Mouse (Mus musculus): ENCODE measurements around the gene Sprr2f. TPM values are rescaled to one million over a fixed set of nuclear protein-coding genes. Genes with fewer than 3 reads are reported as not detected.

Gene Sprr2f
- not detected in 2 replicates for polyA plus RNA-seq (2015; fragmentation: Nextera tagmentation; extraction: Ambion mirVana)

- Histone ChIP-seq H3K27me3 (replicated peaks; ENCODE audit: insufficient read depth, low read length) (no peaks in the 10 kb centered on the region), H3K4me2 (replicated peaks; ENCODE audit: low read depth, low read length) (no peak within 1 kb of the TSS), H3K27ac (ENCODE audit: low read length) (no peak within 1 kb of the TSS), H3K4me1 (ENCODE audit: insufficient read depth, low read depth, low read length) (no peaks in the 10 kb centered on the region), H3K36me3 (ENCODE audit: insufficient read depth, low read length) (no peaks in the 10 kb centered on the region), H3K9me3 (ENCODE audit: low read length) (no peaks in the 10 kb centered on the region), H3K9ac (replicated peaks; ENCODE audit: low read depth) (no peak within 1 kb of the TSS), H3K4me3 (ENCODE audit: low read depth, low read length) (no peak within 1 kb of the TSS)
- TF ChIP-seq EP300 (IDR thresholded peaks at IDR 0.05) (no peak), CTCF (IDR thresholded peaks at IDR 0.05) (no peak)
- DNase-seq (ENCODE audit: low spot score) (no peak), ATAC-seq (no peak)
- WGBS, result 60% methylated on average over 3 of the region's 3 CpGs
Measured at GRCm38 (mm10) chr3:92364887-92365286, at the start of gene Sprr2f. Sprr2f (plus strand) TSS chr3:92365187.

- Histone ChIP-seq H3K4me2 (replicated peaks; ENCODE audit: low read depth, low read length) (no peak within 1 kb of the TSS), H3K4me3 (ENCODE audit: low read depth, low read length) (no peak within 1 kb of the TSS), H3K4me1 (ENCODE audit: insufficient read depth, low read depth, low read length) (no peaks in the 10 kb centered on the region), H3K36me3 (ENCODE audit: insufficient read depth, low read length) (no peaks in the 10 kb centered on the region), H3K27ac (ENCODE audit: low read length) (no peak within 1 kb of the TSS), H3K27me3 (replicated peaks; ENCODE audit: insufficient read depth, low read length) (no peaks in the 10 kb centered on the region), H3K9me3 (ENCODE audit: low read length) (no peaks in the 10 kb centered on the region), H3K9ac (replicated peaks; ENCODE audit: low read depth) (no peak within 1 kb of the TSS)
- no peak for TF ChIP-seq EP300 (IDR thresholded peaks at IDR 0.05)
- 76% methylated on average over 2 of the region's 2 CpGs for WGBS
- ATAC-seq (no peak), DNase-seq (ENCODE audit: low spot score) (no peak)
Measured at GRCm38 (mm10) chr3:92316320-92316719, 48.7 kb upstream of the Sprr2f start, which contains the start of gene Sprr2b. Sprr2b (plus strand) TSS chr3:92316620.

DNA sequence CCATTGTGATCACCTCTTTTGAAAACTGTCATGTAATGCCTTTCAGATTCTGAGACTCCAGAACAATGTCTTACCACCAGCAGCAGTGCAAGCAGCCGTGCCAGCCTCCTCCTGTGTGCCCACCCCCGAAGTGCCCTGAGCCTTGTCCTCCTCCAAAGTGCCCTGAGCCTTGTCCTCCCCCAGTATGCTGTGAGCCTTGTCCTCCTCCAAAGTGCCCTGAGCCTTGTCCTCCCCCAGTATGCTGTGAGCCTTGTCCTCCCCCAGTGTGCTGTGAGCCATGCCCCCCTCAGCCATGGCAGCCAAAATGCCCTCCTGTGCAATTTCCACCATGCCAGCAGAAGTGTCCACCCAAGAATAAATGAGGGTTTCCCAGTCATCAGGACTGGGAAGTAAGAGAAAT, 47.6 kb upstream of the Sprr2f start:
- WGBS, result 65% methylated on average over 2 of the region's 2 CpGs

DNA sequence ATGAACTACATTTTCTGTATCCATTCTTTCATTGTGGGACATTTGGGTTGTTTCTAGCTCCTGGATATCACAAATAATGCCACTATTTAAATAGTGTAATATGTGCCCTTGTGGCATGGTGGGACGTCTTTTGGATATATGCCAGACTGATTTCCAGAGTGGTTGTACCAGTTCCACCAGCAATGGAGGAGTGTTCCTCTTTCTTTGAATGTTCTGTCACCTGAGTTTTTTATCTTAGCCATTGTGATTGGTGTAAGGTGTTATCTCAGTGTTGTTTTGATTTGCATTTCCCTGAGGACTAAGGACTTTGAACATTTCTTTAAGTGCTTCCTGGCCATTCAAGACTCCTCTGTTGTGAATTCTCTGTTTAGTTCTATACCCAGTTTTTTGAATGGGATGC, 28.7 kb upstream of the Sprr2f start:
- Histone ChIP-seq H3K9me3 (ENCODE audit: low read length) (no peaks in the 10 kb centered on the region), H3K4me1 (ENCODE audit: insufficient read depth, low read depth, low read length) (no peaks in the 10 kb centered on the region), H3K9ac (replicated peaks; ENCODE audit: low read depth) (no peak overlapping the region), H3K4me2 (replicated peaks; ENCODE audit: low read depth, low read length) (no peak overlapping the region), H3K27ac (ENCODE audit: low read length) (no peak overlapping the region), H3K27me3 (replicated peaks; ENCODE audit: insufficient read depth, low read length) (no peaks in the 10 kb centered on the region), H3K4me3 (ENCODE audit: low read depth, low read length) (no peak overlapping the region), H3K36me3 (ENCODE audit: insufficient read depth, low read length) (no peaks in the 10 kb centered on the region)
- no peak for TF ChIP-seq CTCF (IDR thresholded peaks at IDR 0.05)
- TF ChIP-seq EP300 (IDR thresholded peaks at IDR 0.05), result no peak
- WGBS, result 48% methylated on average over 1 of the region's 1 CpGs
- DNase-seq (ENCODE audit: low spot score) (no peak), ATAC-seq (no peak)

More for the DNA sequence above, 47.6 kb upstream of the Sprr2f start:
- Histone ChIP-seq H3K27ac (ENCODE audit: low read length) (no peak overlapping the region), H3K4me2 (replicated peaks; ENCODE audit: low read depth, low read length) (no peak overlapping the region), H3K27me3 (replicated peaks; ENCODE audit: insufficient read depth, low read length) (no peaks in the 10 kb centered on the region), H3K9me3 (ENCODE audit: low read length) (no peaks in the 10 kb centered on the region), H3K36me3 (ENCODE audit: insufficient read depth, low read length) (no peaks in the 10 kb centered on the region), H3K4me1 (ENCODE audit: insufficient read depth, low read depth, low read length) (no peaks in the 10 kb centered on the region), H3K9ac (replicated peaks; ENCODE audit: low read depth) (no peak overlapping the region), H3K4me3 (ENCODE audit: low read depth, low read length) (no peak overlapping the region)
- no peak for DNase-seq (ENCODE audit: low spot score)
- no peak for ATAC-seq
- TF ChIP-seq CTCF (IDR thresholded peaks at IDR 0.05), result no peak
- TF ChIP-seq EP300 (IDR thresholded peaks at IDR 0.05), result no peak

- Histone ChIP-seq H3K9ac (replicated peaks; ENCODE audit: low read depth) (no peak within 1 kb of the TSS), H3K4me3 (ENCODE audit: low read depth, low read length) (no peak within 1 kb of the TSS), H3K27ac (ENCODE audit: low read length) (no peak within 1 kb of the TSS), H3K36me3 (ENCODE audit: insufficient read depth, low read length) (no peaks in the 10 kb centered on the region), H3K9me3 (ENCODE audit: low read length) (no peaks in the 10 kb centered on the region), H3K27me3 (replicated peaks; ENCODE audit: insufficient read depth, low read length) (no peaks in the 10 kb centered on the region), H3K4me2 (replicated peaks; ENCODE audit: low read depth, low read length) (no peak within 1 kb of the TSS), H3K4me1 (ENCODE audit: insufficient read depth, low read depth, low read length) (no peaks in the 10 kb centered on the region)
- DNase-seq (ENCODE audit: low spot score) (no peak), ATAC-seq (no peak)
- TF ChIP-seq EP300 (IDR thresholded peaks at IDR 0.05), result no peak
- no peak for TF ChIP-seq CTCF (IDR thresholded peaks at IDR 0.05)
- 77% methylated on average over 5 of the region's 5 CpGs for WGBS
Measured at GRCm38 (mm10) chr3:92338840-92339239, 26.1 kb upstream of the Sprr2f start, which contains the start of gene Sprr2d. Sprr2d (plus strand) TSS chr3:92339140.

- Histone ChIP-seq H3K4me3 (ENCODE audit: low read depth, low read length) (no peak within 1 kb of the TSS), H3K4me1 (ENCODE audit: insufficient read depth, low read depth, low read length) (no peaks in the 10 kb centered on the region), H3K4me2 (replicated peaks; ENCODE audit: low read depth, low read length) (no peak within 1 kb of the TSS), H3K9me3 (ENCODE audit: low read length) (no peaks in the 10 kb centered on the region), H3K36me3 (ENCODE audit: insufficient read depth, low read length) (no peaks in the 10 kb centered on the region), H3K27ac (ENCODE audit: low read length) (no peak within 1 kb of the TSS), H3K27me3 (replicated peaks; ENCODE audit: insufficient read depth, low read length) (no peaks in the 10 kb centered on the region), H3K9ac (replicated peaks; ENCODE audit: low read depth) (no peak within 1 kb of the TSS)
- no peak for TF ChIP-seq EP300 (IDR thresholded peaks at IDR 0.05)
- TF ChIP-seq CTCF (IDR thresholded peaks at IDR 0.05), result no peak
- WGBS, result 74% methylated on average over 2 of the region's 2 CpGs
- ATAC-seq, result no peak
- DNase-seq (ENCODE audit: low spot score), result no peak
Measured at GRCm38 (mm10) chr3:92351843-92352242, 13.1 kb upstream of the Sprr2f start, which contains the start of gene Sprr2e. Sprr2e (plus strand) TSS chr3:92352143.

GRCm38 (mm10) chr3:92361619-92362018, 3.4 kb upstream of the Sprr2f start:
- Histone ChIP-seq H3K4me1 (ENCODE audit: insufficient read depth, low read depth, low read length) (no peaks in the 10 kb centered on the region), H3K36me3 (ENCODE audit: insufficient read depth, low read length) (no peaks in the 10 kb centered on the region), H3K27ac (ENCODE audit: low read length) (no peak overlapping the region), H3K4me2 (replicated peaks; ENCODE audit: low read depth, low read length) (no peak overlapping the region), H3K9ac (replicated peaks; ENCODE audit: low read depth) (no peak overlapping the region), H3K27me3 (replicated peaks; ENCODE audit: insufficient read depth, low read length) (no peaks in the 10 kb centered on the region), H3K9me3 (ENCODE audit: low read length) (no peaks in the 10 kb centered on the region), H3K4me3 (ENCODE audit: low read depth, low read length) (no peak overlapping the region)
- DNase-seq (ENCODE audit: low spot score) (no peak), ATAC-seq (no peak)
- TF ChIP-seq EP300 (IDR thresholded peaks at IDR 0.05), result no peak
- no peak for TF ChIP-seq CTCF (IDR thresholded peaks at IDR 0.05)
